Mouse (Mus musculus) intestine, embryonic 14.5 days (tissue): ENCODE results near the gene Ndufs4. TPM values are rescaled to one million over a fixed set of nuclear protein-coding genes. Genes with fewer than 3 reads are reported as not detected.
"Not testable (repeated sequence)": the region's sequence is repeated elsewhere in the genome, so short reads cannot be mapped to it uniquely, and the experiment has no call there.

Experiments
- ATAC-seq: fragments of 200-750 bp; cut with Nextera tagmentation; replicated peaks from 2 replicates; pipeline ENCODE4 v1.8.0; 2017; ENCODE audit warnings: low read depth, moderate number of reproducible peaks, moderate TSS enrichment, moderate library complexity; ENCODE audit not compliant: low FRiP score, low TSS enrichment
- DNase-seq: peaks from one replicate; pipeline ENCODE4 v3.0.0-alpha.2; 2018; ENCODE audit warnings: low spot score
- H3K27ac ChIP-seq: fragments of 300-500 bp; sonication (generic); 2 replicates; pipeline ENCODE4 v1.5.1; 2014; ENCODE audit warnings: low read depth, mild to moderate bottlenecking, control low read depth
- H3K27me3 ChIP-seq: fragments of 300-500 bp; sonication (generic); replicated peaks from 2 replicates; pipeline ENCODE4 v1.6.1; 2014; ENCODE audit warnings: low read length, control low read depth; ENCODE audit not compliant: control insufficient read depth, insufficient read depth
- H3K36me3 ChIP-seq: fragments of 300-500 bp; sonication (generic); 2 replicates; pipeline ENCODE4 v1.6.1; 2014; ENCODE audit warnings: low read length, control low read depth; ENCODE audit not compliant: control insufficient read depth, insufficient read depth
- H3K4me1 ChIP-seq: fragments of 300-500 bp; sonication (generic); replicated peaks from 2 replicates; pipeline ENCODE4 v1.6.1; 2014; ENCODE audit warnings: low read length, control low read depth, mixed read lengths; ENCODE audit not compliant: control insufficient read depth, insufficient read depth
- H3K4me2 ChIP-seq: fragments of 300-500 bp; sonication (generic); 2 replicates; pipeline ENCODE4 v1.6.1; 2014; ENCODE audit warnings: low read length
- H3K4me3 ChIP-seq: fragments of 300-500 bp; sonication (generic); 2 replicates; pipeline ENCODE4 v1.5.1; 2014; ENCODE audit warnings: low read depth, low read length, control low read depth, mixed read lengths
- H3K9ac ChIP-seq: fragments of 300-500 bp; sonication (generic); 2 replicates; pipeline ENCODE4 v1.6.1; 2014; ENCODE audit warnings: mild to moderate bottlenecking, low read length
- H3K9me3 ChIP-seq: fragments of 300-500 bp; sonication (generic); 2 replicates; pipeline ENCODE4 v1.6.1; 2016; ENCODE audit warnings: low read length, control low read depth; ENCODE audit not compliant: control insufficient read depth
- WGBS: fragments of 180-500 bp; shearing (Covaris S2); extraction: QIAGEN DNeasy Blood & Tissue Kit; methylation state at CpG from one replicate; pipeline ENCODE4 v1.1.7; 2014; 5-methylcytosine and 5-hydroxymethylcytosine counted together
- polyA plus RNA-seq: library from polyadenylated mRNA; unstranded; fragments of >200 nt; fragmentation: Nextera tagmentation; extraction: Ambion mirVana; gene quantifications from 2 replicates; pipeline ENCODE4 v1.2.1, GENCODE M21; 2014

Gene Ndufs4
- polyA plus RNA-seq, 1 experiment from 2014 or later = 309 TPM

DNA sequence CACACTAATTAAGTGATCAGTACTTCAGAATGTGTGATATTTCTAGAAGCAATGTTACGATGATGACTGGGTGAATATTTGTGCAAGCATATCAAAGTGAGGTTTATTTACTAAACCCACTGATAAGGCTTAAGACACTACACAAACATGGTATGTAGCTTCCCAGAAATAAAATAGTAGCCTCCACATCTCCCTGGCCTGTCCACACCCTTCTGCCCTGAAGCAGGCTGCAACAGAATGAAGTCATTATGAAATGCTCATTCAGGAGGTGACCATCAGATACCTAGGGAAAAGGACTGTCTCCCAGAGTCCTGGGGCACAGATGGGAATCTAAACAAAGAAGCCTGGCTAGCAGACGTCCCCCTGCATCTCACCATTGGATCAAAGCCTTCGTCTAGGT is 73.1 kb downstream of the Ndufs4 start:
- no peak for DNase-seq
- Histone ChIP-seq H3K4me2 (no peak overlapping the region), H3K27ac (no peak overlapping the region), H3K9ac (no peak overlapping the region), H3K4me3 (no peak overlapping the region), H3K36me3 (peaks cover 10% of the 10 kb centered on the region; the same call in 1 of the 2 replicates), H3K27me3 (no peaks in the 10 kb centered on the region), H3K4me1 (0 out of 2 replicates have a peak, but pooled peaks cover 4% of the 10 kb centered on the region), H3K9me3 (no peaks in the 10 kb centered on the region)
- 77% methylated on average over 3 of the region's 3 CpGs for WGBS
- ATAC-seq = no peak

DNA sequence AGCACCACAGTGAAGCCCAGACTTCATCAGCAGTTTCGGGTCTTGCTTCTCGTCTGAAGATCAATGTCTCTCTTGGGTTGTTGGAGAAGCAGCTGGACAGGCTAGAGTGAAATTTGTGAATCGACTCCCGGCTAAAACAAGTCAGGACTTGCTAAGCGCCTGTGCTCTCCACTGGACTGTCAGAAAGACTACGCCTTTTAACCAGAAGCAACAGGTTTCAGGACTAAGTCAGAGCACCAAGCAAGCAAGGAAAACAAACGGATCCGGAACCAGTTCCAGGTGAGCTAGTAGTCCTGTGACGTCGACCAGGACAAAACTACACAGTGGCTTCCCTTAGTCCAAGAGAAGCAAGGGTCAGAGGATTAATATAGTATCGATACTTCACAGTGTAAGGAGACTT is 77.5 kb downstream of the Ndufs4 start:
- Histone ChIP-seq H3K36me3 (peaks cover 4% of the 10 kb centered on the region; the same call in 1 of the 2 replicates), H3K4me1 (peaks cover 3% of the 10 kb centered on the region; the same call in 1 of the 2 replicates), H3K4me3 (no peak overlapping the region), H3K27ac (no peak overlapping the region), H3K4me2 (no peak overlapping the region), H3K27me3 (no peaks in the 10 kb centered on the region), H3K9me3 (no peaks in the 10 kb centered on the region), H3K9ac (no peak overlapping the region)
- 94% methylated on average over 11 of the region's 11 CpGs for WGBS
- no peak for DNase-seq
- no peak for ATAC-seq

DNA sequence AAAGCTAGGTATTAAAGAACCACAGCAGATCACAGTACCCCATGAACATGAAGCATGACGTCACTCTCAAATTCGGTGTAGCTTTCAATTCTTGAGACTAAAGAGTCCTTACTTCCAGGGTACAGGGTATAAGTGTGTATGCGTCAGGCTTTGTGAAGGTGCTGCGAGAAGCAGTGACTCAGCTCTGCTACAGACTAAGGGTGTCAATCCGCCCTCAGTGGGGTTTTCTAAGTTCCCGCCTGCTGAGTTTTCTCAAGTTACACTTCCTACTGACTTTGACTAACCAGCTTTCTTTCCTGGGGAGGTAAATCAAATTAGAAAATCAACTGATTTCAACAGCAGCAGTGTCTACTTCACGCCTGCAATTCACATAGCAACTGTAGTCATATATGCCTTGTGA is 83.4 kb downstream of the Ndufs4 start:
- DNase-seq = no peak
- Histone ChIP-seq H3K4me3 (no peak overlapping the region), H3K4me1 (peaks cover 3% of the 10 kb centered on the region; the same call in 1 of the 2 replicates), H3K27me3 (no peaks in the 10 kb centered on the region), H3K36me3 (0 out of 2 replicates have a peak, but pooled peaks cover 6% of the 10 kb centered on the region), H3K27ac (no peak overlapping the region), H3K9ac (no peak overlapping the region), H3K9me3 (no peaks in the 10 kb centered on the region), H3K4me2 (no peak overlapping the region)
- no peak for ATAC-seq
- 84% methylated on average over 7 of the region's 7 CpGs for WGBS

DNA sequence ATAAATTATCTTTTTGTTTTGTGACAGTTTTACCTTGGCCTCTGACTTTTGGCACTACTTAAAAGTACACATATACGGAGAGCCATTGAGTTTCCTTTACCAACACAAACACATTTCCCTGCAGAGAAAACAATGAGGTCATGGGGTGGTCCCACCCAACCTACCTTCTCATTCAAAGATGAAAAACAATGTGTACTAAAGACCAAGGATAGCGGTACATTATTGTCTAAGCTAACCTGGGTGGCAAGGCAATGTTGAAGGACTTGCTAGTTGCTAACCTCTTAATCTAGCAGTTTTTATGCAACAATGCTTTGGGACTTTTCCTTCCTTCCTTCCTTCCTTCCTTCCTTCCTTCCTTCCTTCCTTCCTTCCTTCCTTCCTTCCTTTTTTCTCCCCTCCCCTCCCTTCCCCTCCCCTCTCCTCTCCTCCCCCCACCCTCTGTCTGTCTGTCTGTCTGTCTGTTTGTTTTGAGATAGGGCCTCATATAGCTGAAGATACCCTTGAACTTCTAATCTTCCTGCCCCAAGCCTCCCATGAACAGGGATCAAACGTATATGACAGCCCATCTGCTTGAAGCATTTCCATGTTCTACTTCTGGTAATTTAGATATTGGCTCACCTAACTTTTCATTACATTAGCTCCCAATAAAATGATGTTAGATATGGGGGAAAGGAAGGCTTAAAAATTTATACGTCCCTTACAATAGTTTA is 84.4 kb downstream of the Ndufs4 start:
- no peaks in the 10 kb centered on the region for H3K9me3 ChIP-seq
- no peaks in the 10 kb centered on the region for H3K4me1 ChIP-seq
- H3K27me3 ChIP-seq = no peaks in the 10 kb centered on the region
- no peak overlapping the region for H3K4me3 ChIP-seq
- H3K4me2 ChIP-seq = no peak overlapping the region
- H3K9ac ChIP-seq = no peak overlapping the region
- ATAC-seq (no peak), DNase-seq (no peak)
- WGBS = 79% methylated on average over 4 of the region's 4 CpGs
- no peak overlapping the region for H3K27ac ChIP-seq
- H3K36me3 ChIP-seq = 0 out of 2 replicates have a peak, but pooled peaks cover 6% of the 10 kb centered on the region

DNA sequence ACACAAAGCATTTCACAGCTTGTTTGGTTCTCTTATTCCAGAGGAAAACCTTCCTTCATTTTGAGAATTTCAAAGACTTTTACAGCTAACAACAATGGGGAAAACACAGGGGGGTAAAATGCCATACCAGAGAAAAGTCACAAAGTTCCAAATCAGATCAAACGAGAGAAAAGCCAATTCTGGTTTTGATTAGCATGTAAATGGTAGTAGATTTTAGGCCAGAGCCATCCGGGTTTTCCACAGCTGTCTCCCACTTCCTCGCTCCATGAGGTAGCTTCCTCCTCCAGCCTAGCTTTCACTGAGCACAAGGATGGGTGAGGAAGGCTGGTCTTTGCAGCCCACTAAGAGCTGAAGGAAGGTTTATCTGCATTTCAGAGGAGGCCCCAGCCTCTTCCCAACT is 90.3 kb downstream of the Ndufs4 start:
- H3K4me2 ChIP-seq = no peak overlapping the region
- ATAC-seq = no peak

DNA sequence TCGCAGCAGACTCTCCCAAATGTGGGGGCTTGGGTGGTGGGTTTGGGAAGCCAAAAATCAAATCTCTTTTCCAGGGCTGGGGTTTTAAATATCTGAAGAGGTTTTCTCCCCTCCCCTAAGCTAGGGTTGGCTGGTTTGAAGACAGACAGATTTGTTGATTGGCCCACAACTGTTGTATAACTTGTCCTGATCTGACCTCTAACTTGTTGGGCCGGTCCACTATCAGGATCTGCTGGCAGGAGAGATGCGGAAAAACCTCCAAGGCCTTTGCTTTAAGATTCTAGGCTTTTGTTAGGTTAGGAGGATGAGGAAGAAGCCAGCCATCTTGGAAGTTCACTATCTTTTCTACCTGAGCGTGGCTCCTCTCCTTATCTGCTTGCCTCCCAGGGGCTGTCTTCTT is 91.5 kb downstream of the Ndufs4 start:
- 88% methylated on average over 4 of the region's 4 CpGs for WGBS
- DNase-seq = no peak

More for the DNA sequence above, 90.3 kb downstream of the Ndufs4 start:
- DNase-seq = no peak
- no peaks in the 10 kb centered on the region for H3K36me3 ChIP-seq
- no peaks in the 10 kb centered on the region for H3K9me3 ChIP-seq
- no peak overlapping the region for H3K4me3 ChIP-seq
- 52% methylated on average over 3 of the region's 3 CpGs for WGBS
- H3K27ac ChIP-seq = no peak overlapping the region
- H3K9ac ChIP-seq = no peak overlapping the region
- no peaks in the 10 kb centered on the region for H3K4me1 ChIP-seq
- no peaks in the 10 kb centered on the region for H3K27me3 ChIP-seq

DNA sequence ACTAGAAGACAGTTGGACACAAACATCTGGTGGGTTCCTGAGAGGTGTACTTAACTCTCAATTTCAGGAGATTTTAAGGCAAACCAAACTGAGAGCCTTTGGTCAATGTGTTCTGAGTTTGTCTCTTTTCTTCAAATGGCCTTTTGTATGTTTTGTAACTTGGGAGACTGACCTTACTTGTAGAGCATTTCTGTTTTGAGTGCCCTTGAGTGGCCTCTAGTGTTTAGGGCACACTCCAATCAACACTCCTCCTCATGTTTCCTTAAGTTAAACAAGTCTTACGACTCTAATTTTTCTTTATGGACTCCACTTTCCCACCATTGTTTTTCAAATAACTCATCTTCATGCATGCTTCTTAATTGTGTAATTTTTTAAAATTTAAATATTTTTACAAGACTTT is 98.6 kb downstream of the Ndufs4 start:
- Histone ChIP-seq H3K9ac (no peak overlapping the region), H3K4me1 (no peaks in the 10 kb centered on the region), H3K36me3 (peaks cover 23% of the 10 kb centered on the region), H3K27ac (no peak overlapping the region), H3K27me3 (no peaks in the 10 kb centered on the region), H3K4me3 (no peak overlapping the region), H3K9me3 (no peaks in the 10 kb centered on the region), H3K4me2 (no peak overlapping the region)
- no peak for DNase-seq
- WGBS = 92% methylated on average over 1 of the region's 1 CpGs
- ATAC-seq = no peak

More for the DNA sequence above, 91.5 kb downstream of the Ndufs4 start:
- ATAC-seq = no peak
- Histone ChIP-seq H3K9ac (no peak overlapping the region), H3K4me2 (no peak overlapping the region), H3K27ac (no peak overlapping the region), H3K9me3 (no peaks in the 10 kb centered on the region), H3K27me3 (no peaks in the 10 kb centered on the region), H3K4me1 (no peaks in the 10 kb centered on the region), H3K36me3 (no peaks in the 10 kb centered on the region), H3K4me3 (no peak overlapping the region)

DNA sequence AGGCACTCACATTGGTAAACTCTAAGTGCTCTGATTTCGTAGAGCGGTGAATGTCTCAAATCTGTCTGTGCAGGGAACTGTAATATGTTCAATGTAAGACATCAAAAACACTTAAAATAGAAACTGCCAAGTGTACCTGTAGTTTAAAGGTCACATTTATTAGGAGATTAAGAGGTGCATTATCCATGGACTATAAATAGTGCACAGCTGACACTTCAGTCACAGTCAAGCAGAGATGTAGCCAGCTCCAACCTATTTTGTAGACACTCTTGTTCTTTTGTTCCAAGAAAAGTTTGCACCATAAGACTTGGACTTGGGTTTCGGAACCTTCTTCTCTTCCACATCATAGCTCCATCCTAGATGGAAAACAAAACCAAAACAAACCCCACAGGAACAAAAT is 99.5 kb downstream of the Ndufs4 start:
- H3K4me2 ChIP-seq = no peak overlapping the region
- H3K4me1 ChIP-seq = no peaks in the 10 kb centered on the region
- H3K27ac ChIP-seq = no peak overlapping the region
- DNase-seq = no peak
- H3K36me3 ChIP-seq = peaks cover 23% of the 10 kb centered on the region
- H3K9ac ChIP-seq = no peak overlapping the region
- H3K9me3 ChIP-seq = no peaks in the 10 kb centered on the region
- H3K4me3 ChIP-seq = no peak overlapping the region
- no peaks in the 10 kb centered on the region for H3K27me3 ChIP-seq
- no peak for ATAC-seq
- WGBS = 87% methylated on average over 3 of the region's 3 CpGs

DNA sequence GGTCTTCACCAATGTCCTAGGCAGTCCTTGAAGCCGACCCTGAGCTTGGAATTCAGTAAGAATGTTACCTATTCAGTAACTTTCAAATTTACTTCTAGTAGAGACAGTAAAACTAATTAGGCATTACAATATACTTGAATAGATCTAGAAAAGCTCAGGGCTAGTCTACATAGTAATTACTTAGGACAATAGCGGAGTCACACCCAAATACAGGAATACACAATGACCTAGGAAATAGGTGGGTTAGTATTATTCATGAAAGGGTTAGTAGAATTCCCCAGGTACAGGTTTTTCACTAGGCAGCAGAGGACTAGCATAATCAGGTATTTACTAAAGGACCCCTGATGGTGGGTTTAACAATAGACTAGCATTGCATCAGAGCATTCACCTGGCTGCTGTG is 109.4 kb downstream of the Ndufs4 start:
- H3K9ac ChIP-seq, ATAC-seq, H3K4me1 ChIP-seq, H3K27ac ChIP-seq, DNase-seq, H3K36me3 ChIP-seq, H3K4me3 ChIP-seq, H3K9me3 ChIP-seq, H3K27me3 ChIP-seq, H3K4me2 ChIP-seq: not testable (repeated sequence)
- WGBS = 90% methylated on average over 2 of the region's 2 CpGs
